Mouse (Mus musculus) neural tube, embryonic 12.5 days (tissue): ENCODE measurements around the gene Socs3. TPM values are rescaled to one million over a fixed set of nuclear protein-coding genes. Genes with fewer than 3 reads are reported as not detected.

ENCODE experiments used
- ATAC-seq: fragments of 200-750 bp; cut with Nextera tagmentation; 2 replicates; pipeline ENCODE4 v1.8.0; 2017; ENCODE audit warnings: low read depth, mild to moderate bottlenecking, moderate TSS enrichment, moderate library complexity; ENCODE audit not compliant: low FRiP score
- H3K27ac ChIP-seq: fragments of 300-500 bp; sonication (generic); 2 replicates; pipeline ENCODE4 v1.5.1; 2016
- H3K27me3 ChIP-seq: fragments of 300-500 bp; sonication (generic); replicated peaks from 2 replicates; pipeline ENCODE4 v1.6.1; 2016; ENCODE audit warnings: mild to moderate bottlenecking
- H3K36me3 ChIP-seq: fragments of 300-500 bp; sonication (generic); 2 replicates; pipeline ENCODE4 v1.6.1; 2016; ENCODE audit warnings: mild to moderate bottlenecking
- H3K4me1 ChIP-seq: fragments of 300-500 bp; sonication (generic); 2 replicates; pipeline ENCODE4 v1.6.1; 2016
- H3K4me2 ChIP-seq: fragments of 300-500 bp; sonication (generic); replicated peaks from 2 replicates; pipeline ENCODE4 v1.6.1; 2016; ENCODE audit warnings: mild to moderate bottlenecking
- H3K4me3 ChIP-seq: fragments of 300-500 bp; sonication (generic); 2 replicates; pipeline ENCODE4 v1.5.1; 2016
- H3K9ac ChIP-seq: fragments of 300-500 bp; sonication (generic); 2 replicates; pipeline ENCODE4 v1.6.1; 2016; ENCODE audit warnings: mild to moderate bottlenecking
- H3K9me3 ChIP-seq: fragments of 300-500 bp; sonication (generic); 2 replicates; pipeline ENCODE4 v1.6.1; 2016; ENCODE audit warnings: mild to moderate bottlenecking
- WGBS: fragments of 180-500 bp; shearing (Covaris S2); methylation state at CpG from one replicate; pipeline ENCODE4 v1.1.7; 2016; 5-methylcytosine and 5-hydroxymethylcytosine counted together
- polyA plus RNA-seq: library from polyadenylated mRNA; unstranded; fragments of >200 nt; fragmentation: Nextera tagmentation; extraction: Ambion mirVana; gene quantifications from 2 replicates; pipeline ENCODE4 v1.2.1, GENCODE M21; 2016

Socs3 gene
- polyA plus RNA-seq, 1 experiment from 2014 or later: 9.2 TPM

DNA sequence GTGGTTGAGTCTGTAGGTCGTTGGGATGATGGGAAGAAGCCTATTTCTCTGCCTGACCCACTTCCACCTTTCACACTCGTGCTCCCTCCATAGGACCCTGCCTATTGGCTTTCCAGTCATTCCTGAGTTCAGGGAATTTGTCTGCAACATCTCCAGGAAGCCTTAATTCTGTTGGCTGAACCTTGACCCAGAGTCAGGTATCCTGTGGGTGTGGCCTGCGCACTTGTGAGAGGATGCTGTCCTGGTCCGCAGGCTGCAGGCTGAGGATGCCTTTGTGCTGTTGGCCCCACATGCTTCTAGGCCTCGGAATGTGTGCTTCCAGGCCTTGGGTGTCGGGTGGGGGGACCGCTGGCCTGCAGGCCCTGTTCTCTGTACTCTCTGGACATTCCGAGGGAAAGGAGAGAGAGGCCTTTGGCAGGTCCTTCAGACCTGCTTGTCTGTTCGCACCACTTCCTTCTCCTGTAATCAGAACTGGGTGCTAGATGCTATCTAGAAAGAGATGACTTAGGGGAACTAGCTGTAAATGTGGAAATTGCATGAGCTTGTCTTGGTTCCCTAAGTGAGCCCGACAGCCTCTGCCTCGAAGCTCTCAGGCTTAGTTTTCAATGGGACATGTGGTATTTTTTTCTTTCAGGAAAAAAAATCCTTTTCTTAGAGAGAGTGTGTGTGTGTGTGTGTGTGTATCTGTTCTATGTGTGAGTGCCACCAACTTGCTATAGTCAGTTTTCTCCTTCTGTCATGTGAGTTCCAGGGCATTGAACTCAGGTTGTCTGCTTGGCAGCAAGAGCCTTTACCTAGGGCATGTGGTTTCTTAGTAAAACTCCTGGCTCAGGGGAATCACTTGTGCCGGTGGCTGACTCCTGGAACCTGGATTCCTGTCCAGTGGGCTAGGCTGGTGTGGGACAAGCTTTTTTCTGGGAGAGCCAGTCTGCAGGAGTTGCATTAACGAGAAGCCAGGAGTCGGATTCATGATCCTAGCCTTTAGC, 23.6 kb upstream of the Socs3 start:
- H3K4me3 ChIP-seq: no peak overlapping the region
- H3K9ac ChIP-seq: no peak overlapping the region
- H3K4me2 ChIP-seq: no peak overlapping the region
- no peaks in the 10 kb centered on the region for H3K9me3 ChIP-seq
- no peak overlapping the region for H3K27ac ChIP-seq
- no peaks in the 10 kb centered on the region for H3K27me3 ChIP-seq
- H3K36me3 ChIP-seq: peaks cover 6% of the 10 kb centered on the region
- no peak for ATAC-seq
- H3K4me1 ChIP-seq: peaks cover 18% of the 10 kb centered on the region
- WGBS: 84% methylated on average over 14 of the region's 14 CpGs

DNA sequence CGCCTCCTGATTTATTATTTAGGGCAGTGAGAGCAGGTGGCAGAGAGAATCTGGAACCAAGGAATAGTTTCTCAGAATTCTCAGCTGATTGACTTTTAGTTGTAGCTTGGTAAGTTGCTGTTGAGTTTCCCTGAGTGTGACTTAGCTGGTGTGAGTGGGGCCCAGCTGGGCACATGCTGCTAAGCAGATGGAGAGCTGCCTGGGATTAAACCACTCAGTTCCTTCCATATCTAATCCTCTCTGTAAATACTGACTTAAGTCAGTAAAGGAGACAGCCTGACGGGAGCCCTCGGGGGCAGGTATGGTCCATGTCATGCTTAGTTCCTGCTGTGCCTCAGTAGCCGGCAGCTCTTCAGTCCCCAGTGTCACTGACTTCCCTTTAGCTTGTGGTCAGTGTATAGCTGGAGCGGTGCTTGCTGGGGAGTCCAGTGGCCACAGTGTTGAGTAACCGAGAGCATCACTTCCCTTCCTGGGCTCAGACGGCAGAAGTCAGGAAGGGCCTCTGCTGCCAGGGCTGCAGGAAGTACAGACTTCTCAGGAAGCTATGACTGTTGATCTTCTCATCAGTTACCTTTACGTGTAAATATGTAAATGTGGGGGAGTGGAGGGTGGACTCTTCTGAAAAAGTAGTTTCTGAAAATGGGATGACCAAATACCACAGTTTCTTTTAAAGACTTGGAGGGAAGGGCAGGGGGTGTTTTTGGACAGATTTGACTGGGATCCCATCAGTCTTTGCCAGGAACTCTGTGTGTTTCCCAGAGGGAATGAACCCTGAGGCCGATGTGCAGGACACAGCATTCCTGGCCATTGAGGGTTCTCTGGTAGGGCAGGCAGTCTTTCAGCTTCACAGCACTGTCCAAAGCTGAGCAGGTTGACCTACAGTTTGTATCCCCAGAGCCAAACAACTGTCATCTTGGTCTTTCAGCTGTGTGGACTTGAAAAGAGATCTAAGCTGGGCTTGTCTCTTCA, 21.9 kb upstream of the Socs3 start:
- H3K27me3 ChIP-seq: no peaks in the 10 kb centered on the region
- H3K36me3 ChIP-seq: no peaks in the 10 kb centered on the region
- no peak overlapping the region for H3K27ac ChIP-seq
- no peaks in the 10 kb centered on the region for H3K9me3 ChIP-seq
- ATAC-seq: no peak
- peaks cover 32% of the 10 kb centered on the region for H3K4me1 ChIP-seq
- H3K4me2 ChIP-seq: no peak overlapping the region
- WGBS: 77% methylated on average over 9 of the region's 9 CpGs
- no peak overlapping the region for H3K4me3 ChIP-seq
- H3K9ac ChIP-seq: no peak overlapping the region

DNA sequence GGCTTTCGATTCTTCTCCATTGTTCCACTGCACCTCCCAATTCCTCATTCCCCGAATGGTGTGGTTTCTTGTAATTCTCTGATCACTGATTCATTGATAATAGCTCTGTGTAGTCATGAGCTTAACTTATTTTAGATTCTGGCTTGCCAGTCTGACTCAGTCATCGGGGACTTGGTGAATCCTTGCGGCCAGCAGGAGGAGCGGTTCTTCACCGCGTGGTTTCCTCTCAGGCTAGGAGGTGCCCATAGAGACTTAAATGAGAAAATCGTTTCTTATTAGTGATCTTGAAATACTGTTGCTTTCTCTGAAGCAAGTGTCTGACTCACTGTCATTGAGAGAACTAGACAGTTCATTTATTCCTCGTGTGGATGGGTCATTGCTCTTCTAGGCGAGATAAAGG, 20.1 kb upstream of the Socs3 start:
- Histone ChIP-seq H3K27ac (no peak overlapping the region), H3K4me2 (no peak overlapping the region), H3K4me3 (no peak overlapping the region), H3K9ac (no peak overlapping the region), H3K9me3 (no peaks in the 10 kb centered on the region), H3K36me3 (no peaks in the 10 kb centered on the region), H3K4me1 (peaks cover 33% of the 10 kb centered on the region), H3K27me3 (no peaks in the 10 kb centered on the region)
- WGBS: 57% methylated on average over 10 of the region's 10 CpGs
- ATAC-seq: no peak

DNA sequence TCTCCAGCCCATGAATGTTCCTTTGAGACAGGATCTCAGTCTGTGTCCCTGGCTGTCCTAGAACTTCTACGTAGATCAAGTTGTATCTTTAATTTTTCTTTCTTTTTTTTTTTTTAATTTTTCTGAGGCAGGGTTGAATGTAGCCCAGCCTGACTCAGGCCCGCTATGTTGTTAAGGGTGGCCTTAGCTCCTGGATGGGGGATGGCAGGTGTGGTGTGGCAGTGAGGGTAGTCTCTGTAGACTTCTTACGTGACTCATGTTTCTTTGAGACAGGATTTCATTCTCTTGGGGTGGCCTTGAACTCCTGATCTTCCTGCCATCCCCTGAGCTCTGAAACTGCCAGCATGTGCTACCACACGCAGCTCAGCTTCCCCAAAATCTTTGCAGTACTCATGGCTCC, 19.4 kb upstream of the Socs3 start:
- Histone ChIP-seq H3K9me3 (no peaks in the 10 kb centered on the region), H3K36me3 (no peaks in the 10 kb centered on the region), H3K4me1 (peaks cover 33% of the 10 kb centered on the region), H3K4me2 (no peak overlapping the region), H3K27ac (no peak overlapping the region), H3K27me3 (no peaks in the 10 kb centered on the region), H3K4me3 (no peak overlapping the region), H3K9ac (no peak overlapping the region)
- no peak for ATAC-seq
- WGBS: 90% methylated on average over 4 of the region's 4 CpGs

DNA sequence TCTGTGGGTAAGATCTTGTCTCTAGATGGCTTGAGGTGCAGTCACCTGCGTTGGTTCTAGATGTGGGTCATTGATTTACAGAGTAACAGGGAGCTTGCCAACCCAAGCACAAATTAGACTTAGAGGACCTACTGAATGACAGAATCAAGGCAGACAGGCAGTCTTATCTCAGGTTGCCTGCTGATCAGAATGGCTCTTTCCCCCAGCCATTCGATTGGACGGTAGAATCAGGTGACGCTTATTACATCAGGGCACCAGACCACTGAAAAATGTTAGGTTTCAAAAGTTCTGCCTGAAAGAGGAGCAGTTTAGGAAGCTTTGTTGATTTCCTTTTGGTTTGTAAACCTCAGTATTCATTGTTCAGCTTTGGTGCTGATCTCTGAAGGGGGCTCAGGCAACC, 18.1 kb upstream of the Socs3 start:
- Histone ChIP-seq H3K27ac (no peak overlapping the region), H3K4me2 (peak overlapping the region; percentile 81), H3K9me3 (no peaks in the 10 kb centered on the region), H3K4me3 (peak overlapping the region; percentile 92; the same call in 1 of the 2 replicates), H3K4me1 (peaks cover 29% of the 10 kb centered on the region), H3K27me3 (no peaks in the 10 kb centered on the region), H3K9ac (0 out of 2 replicates have a peak overlapping the region, but pooled peaks have one; percentile 90), H3K36me3 (no peaks in the 10 kb centered on the region)
- 73% methylated on average over 4 of the region's 4 CpGs for WGBS
- ATAC-seq: no peak

DNA sequence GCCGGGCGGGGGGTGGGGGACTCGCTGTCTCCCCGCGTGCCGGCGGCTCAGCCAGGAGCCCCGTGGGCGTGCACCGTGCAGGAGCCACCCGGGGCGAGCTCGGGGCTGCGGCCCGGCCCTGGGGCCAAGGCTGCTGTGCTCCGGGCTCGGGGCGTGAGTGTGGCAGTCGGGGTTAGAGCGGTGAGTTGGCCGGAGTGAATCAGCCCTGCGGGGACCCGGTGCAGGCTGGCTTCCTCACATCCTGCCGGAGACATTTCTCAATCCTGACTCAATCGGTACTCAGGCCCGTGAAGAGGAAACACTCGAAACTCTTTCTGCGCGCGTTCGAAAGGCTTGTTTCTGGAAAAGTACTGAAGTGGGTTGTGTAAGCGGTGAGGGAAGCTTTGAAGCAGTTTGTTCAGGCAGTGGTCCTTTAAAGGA, 17.2 kb upstream of the Socs3 start:
- Histone ChIP-seq H3K4me1 (peaks cover 29% of the 10 kb centered on the region), H3K9ac (peak overlapping the region; percentile 90)
- WGBS: 1% methylated on average over 32 of the region's 32 CpGs

DNA sequence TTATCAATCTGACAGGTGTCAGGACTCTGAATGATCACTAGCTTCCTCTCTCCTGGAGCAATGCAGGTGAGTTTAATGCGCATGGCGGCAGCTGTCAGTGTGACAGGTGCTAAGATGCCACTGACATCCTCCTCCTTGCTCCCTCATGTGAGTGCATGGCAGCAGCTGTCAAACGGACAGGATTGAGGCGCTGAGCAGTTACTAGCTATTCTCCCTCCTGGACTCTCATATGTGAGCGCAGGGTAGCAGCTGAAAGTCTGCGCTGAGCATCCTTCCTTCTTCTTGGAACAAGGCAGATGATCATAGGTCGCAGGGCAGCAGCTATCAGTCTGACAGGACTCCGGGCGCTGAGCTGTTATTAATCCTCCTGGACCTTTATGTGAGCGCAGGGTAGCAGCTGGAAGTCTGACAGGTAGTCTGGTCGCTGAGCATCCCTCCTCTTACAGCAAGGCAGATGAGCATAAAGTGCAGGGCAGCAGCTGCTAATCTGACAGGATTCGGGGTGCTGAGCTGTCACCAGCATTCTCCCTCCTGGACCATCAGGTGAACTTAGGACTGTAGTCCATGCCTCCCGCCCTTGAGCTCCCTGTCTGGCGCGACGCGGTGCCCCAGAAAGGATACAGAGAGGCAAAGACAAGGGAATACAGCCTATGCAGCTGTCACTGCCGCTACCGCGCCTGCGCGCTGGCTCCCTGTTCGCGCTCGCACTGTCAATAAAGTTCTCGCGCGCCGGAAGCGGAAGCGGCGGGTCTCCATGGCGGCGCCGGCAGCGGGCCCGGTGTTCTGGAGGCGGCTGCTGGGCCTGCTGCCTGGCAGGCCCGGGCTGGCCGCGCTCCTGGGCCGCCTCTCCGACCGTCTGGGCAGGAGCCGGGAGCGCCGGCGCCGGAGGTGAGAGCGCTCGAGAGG, 16.5 kb upstream of the Socs3 start, which contains the start of gene Pgs1:
Pgs1 (plus strand) TSS at position 167 of the 906 bp plus-strand sequence.
- H3K27me3 ChIP-seq: no peaks in the 10 kb centered on the region
- no peaks in the 10 kb centered on the region for H3K9me3 ChIP-seq
- H3K4me3 ChIP-seq: peak within 1 kb of the TSS; percentile 92
- ATAC-seq: peak; percentile 82
- peaks cover 29% of the 10 kb centered on the region for H3K4me1 ChIP-seq
- H3K27ac ChIP-seq: peak within 1 kb of the TSS; percentile 67; the same call in 1 of the 2 replicates
- peak within 1 kb of the TSS; percentile 90 for H3K9ac ChIP-seq
- peak within 1 kb of the TSS; percentile 81 for H3K4me2 ChIP-seq
- 6% methylated on average over 51 of the region's 51 CpGs for WGBS
- H3K36me3 ChIP-seq: no peaks in the 10 kb centered on the region

More for the DNA sequence above, 17.2 kb upstream of the Socs3 start:
- H3K36me3 ChIP-seq: no peaks in the 10 kb centered on the region
- H3K4me3 ChIP-seq: peak overlapping the region; percentile 92
- no peaks in the 10 kb centered on the region for H3K27me3 ChIP-seq
- H3K27ac ChIP-seq: no peak overlapping the region
- ATAC-seq: peak; percentile 71
- H3K9me3 ChIP-seq: no peaks in the 10 kb centered on the region
- peak overlapping the region; percentile 81 for H3K4me2 ChIP-seq

DNA sequence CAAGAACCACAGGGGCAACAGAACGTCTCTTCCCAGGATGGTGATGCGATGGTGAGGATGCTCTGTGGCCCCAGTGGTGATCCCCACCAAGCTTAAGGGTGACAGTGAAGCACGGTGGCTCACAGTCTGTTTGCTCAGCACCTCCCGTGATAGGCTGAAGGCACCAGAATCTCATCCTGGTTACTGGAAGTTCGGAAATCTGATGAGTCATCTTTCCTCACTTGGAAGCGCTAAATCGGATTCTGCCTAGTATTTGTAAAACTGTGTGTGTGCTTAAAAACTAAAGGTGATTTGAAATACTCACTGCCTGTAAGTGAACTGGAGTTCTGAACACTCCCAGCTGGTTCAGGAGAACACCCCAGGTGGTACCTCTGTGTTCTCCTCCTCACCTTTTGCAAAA, 13.9 kb upstream of the Socs3 start:
- Histone ChIP-seq H3K9me3 (no peaks in the 10 kb centered on the region), H3K27me3 (no peaks in the 10 kb centered on the region), H3K4me1 (peaks cover 21% of the 10 kb centered on the region), H3K36me3 (no peaks in the 10 kb centered on the region), H3K9ac (no peak overlapping the region), H3K4me2 (no peak overlapping the region), H3K27ac (no peak overlapping the region), H3K4me3 (no peak overlapping the region)
- ATAC-seq: no peak
- WGBS: 80% methylated on average over 7 of the region's 7 CpGs

DNA sequence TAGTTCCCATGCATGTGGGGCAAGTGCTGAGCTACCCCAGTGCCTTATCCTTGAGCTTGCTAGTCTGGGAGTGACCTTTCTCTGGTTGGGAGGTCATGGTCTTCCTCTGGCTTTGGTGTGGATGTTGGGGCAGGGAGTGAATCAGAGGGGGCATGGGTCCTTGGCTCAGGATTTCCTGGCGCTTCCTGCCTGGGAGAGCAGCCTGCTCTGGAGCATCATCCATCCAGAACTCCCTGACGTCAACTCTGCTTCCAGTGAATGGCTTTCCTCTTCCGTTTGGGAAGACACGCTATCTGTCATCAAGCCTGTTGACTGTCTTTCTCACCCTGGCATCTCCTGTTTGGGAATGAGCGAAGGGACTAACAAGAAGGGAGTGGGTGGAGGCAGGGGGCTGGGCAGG, 12.6 kb upstream of the Socs3 start:
- 75% methylated on average over 5 of the region's 5 CpGs for WGBS
- Histone ChIP-seq H3K36me3 (no peaks in the 10 kb centered on the region), H3K27me3 (no peaks in the 10 kb centered on the region), H3K4me2 (no peak overlapping the region), H3K4me3 (no peak overlapping the region), H3K27ac (no peak overlapping the region), H3K4me1 (peaks cover 10% of the 10 kb centered on the region), H3K9ac (no peak overlapping the region), H3K9me3 (no peaks in the 10 kb centered on the region)
- no peak for ATAC-seq

DNA sequence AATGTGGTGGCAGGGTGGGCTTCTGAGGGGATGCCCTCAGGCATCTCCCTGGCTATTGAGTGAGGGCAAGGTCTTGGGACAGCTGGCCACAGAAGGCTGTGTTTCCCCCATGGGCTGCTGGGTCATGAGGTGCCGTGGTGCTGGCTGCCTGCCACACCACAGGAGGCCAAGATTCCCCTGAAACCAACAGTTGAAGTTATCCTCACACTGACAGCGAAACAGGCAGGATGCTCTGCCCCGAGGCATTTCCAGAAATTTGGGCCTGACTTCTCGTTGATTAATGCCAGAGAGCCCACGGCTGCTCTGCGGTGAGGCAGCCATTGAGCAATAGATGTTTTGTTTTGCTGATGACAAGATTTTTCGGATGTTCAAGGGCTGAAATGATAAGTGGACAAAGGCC, 9.5 kb upstream of the Socs3 start:
- H3K36me3 ChIP-seq: no peaks in the 10 kb centered on the region
- H3K27ac ChIP-seq: no peak overlapping the region
- no peak overlapping the region for H3K4me3 ChIP-seq
- no peak overlapping the region for H3K9ac ChIP-seq
- H3K9me3 ChIP-seq: no peaks in the 10 kb centered on the region
- H3K4me2 ChIP-seq: no peak overlapping the region
- peaks cover 22% of the 10 kb centered on the region for H3K4me1 ChIP-seq
- no peak for ATAC-seq
- H3K27me3 ChIP-seq: no peaks in the 10 kb centered on the region
- WGBS: 66% methylated on average over 7 of the region's 7 CpGs

DNA sequence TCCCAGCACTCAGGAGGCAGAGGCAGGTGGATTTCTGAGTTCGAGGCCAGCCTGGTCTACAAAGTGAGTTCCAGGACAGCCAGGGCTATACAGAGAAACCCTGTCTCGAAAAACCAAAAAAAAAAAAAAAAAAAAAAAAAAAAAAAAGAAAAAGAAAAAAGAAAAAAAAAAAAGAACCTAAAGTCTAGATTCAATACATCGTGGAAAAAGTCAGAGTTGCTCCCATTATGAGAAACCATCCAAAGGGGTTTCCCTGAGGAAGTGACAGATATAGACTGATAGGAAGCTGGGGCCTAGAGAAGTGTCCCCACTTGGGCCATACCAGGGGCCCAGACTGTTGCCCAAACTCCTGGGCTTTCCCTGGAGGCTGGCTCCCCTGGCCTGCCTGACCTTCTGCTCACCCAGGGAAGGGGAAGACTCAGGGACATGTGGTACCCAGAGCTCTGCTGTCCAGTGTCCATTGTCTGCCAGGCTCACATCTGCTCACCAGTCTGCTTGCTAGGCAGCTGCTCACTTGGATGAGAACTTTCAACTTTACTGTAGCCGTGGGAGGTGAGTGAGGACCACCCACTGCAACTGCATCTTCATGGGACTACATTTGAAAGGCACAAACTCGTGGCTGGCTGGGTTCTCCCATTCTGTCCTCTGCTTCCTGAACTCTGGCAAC, 8.0 kb upstream of the Socs3 start:
- no peak overlapping the region for H3K9ac ChIP-seq
- no peak overlapping the region for H3K27ac ChIP-seq
- H3K9me3 ChIP-seq: no peaks in the 10 kb centered on the region
- no peaks in the 10 kb centered on the region for H3K27me3 ChIP-seq
- 57% methylated on average over 5 of the region's 5 CpGs for WGBS
- H3K4me2 ChIP-seq: no peak overlapping the region
- no peak overlapping the region for H3K4me3 ChIP-seq
- H3K36me3 ChIP-seq: no peaks in the 10 kb centered on the region
- no peak for ATAC-seq
- peaks cover 25% of the 10 kb centered on the region for H3K4me1 ChIP-seq
